Mouse (Mus musculus) T-helper 1 cell (primary cell): Measurements from ENCODE around the gene Rragd.

ENCODE experiments used
- in situ Hi-C: fragments of 300-600 bp; cut with MboI, MseI; formaldehyde crosslinking; loops from one replicate; pipeline ENCODE4 v1.15.1; 2025; ENCODE audit warnings: high pct_unique_total_duplicates

Gene Rragd

DNA sequence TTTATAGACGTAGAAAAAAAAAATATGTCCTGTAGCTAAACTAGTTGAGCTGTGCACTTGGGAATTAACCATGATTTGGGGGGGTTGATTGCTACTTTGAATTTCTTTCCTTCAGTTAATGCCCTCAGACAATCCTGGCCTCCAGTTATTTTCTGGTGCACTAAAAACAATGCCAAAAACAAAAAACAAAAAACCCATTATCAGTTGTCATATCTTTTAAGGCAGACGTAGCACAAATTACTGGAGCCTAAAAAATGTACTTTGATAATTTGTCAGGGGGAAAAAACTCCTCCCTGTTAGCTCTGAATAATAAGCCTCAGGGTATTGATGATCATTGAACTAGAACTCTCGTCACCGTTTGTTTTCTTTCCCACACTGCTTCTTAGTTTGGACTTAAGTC is 49.2 kb downstream of the Rragd start:
- in situ Hi-C loops = no loop called here

DNA sequence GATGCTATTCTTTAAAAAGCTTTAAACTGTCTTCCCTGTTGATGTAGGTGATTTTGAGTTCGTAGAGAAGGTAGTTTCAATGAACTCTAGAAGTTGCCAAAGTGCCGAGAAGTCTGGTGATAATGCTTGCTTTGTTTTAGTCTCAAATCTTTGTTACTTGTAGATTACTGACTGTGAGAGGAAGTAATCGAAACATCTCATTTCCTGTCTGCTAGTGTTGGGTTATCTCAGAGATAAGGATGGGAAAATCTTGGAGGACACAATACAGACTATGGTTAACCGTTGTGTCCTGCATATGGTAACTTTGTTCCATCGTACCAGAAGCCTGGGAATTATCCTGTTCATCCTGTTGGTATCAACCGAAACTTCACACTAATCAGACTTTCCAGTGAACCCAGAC is 50.7 kb downstream of the Rragd start:
- in situ Hi-C loops = no loop called here

DNA sequence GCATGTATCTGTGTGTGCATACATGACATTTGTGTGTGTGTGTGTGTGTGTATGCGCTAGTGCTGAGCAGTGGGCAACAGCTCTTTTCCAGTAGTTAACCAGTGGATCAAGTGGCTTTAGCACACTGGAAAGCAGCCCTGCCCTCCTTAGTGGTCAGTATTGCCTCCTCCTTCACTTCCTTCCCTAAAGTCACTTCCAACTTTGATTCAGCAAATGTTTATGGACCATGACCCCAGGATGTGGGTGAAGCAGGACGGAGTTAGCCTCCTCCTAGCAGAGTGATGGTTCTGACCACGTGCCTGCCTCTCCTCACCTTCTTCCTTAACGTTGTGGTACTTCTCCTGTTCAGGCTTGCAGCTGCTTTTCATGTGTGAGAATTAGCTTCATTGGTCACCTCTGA is 57.0 kb downstream of the Rragd start:
- in situ Hi-C loops = no loop called here

DNA sequence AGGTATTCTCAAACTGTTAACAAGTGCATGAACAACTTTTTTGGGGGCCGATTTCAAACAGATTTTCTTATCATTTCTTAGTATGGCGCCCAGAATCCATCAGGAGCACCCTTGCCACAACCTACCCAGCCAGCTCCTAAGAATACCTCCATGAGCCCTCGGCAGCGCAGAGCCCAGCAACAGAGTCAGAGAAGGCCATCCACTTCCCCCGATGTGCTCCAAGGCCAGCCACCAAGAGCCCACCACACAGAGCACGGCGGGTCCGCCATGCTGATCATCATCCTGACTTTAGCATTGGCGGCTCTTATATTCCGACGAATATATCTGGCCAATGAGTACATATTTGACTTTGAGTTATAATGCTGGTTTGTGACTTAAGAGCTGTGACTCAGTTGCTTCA is 66.8 kb downstream of the Rragd start:
- in situ Hi-C loops = no loop called here

DNA sequence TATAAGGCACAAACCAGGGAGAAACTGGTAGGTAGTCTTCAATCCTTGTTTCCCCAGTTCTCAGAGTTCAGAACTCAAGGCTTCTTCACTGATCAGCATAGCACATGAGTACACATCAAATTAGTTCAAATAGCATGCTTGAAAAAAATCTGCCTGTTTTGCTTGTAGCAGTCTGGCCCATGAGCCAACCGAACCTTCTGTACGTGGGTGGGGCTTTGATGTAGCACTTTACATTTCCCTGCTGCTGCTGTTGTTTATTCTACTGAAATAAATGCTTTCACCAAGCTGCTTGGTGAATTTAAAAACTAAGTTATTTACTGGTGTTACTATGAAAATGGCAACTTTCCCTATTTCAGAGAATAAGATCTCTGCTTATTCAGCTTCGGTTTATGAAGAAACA is 69.2 kb downstream of the Rragd start:
- in situ Hi-C loops = no loop called here

DNA sequence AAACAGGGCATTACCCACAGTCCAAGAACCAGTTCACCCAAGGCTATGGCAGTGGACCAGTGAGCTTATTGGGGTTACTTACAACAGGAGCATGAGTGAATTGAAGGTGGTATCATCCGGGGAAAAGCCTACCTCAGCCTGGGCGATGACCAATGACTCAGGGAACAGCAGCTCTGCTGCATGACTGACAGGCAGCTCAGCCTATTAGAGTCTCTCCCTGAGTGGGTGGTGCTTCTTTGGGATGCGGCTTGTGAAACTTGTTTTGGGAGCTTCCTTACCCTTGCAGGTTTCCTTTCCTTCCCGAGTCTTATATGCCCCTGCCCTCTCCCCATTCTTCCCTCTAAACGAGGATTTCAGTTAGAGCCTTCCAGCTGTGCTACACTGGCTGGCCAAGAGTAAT is 69.8 kb downstream of the Rragd start:
- in situ Hi-C loops = no loop called here

DNA sequence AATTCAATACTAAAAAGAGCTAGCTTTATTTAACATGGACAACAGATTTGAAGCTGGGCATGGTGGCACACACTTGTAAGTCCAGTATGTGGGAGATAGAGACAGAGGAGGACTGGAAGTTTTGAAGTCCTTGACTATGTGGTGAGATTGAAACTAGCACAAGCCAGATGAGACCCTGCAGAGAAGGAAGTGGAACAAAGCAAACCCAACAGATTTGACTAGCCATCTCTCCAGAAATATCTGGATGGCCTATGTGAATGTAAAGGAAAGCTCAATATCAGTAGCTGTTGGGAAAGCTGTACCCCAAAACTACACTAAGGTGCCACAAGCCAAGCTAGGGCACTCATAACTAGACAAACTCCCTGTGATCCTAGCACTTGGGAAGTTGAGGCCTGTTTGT is 71.6 kb downstream of the Rragd start:
- in situ Hi-C loops = no loop called here

DNA sequence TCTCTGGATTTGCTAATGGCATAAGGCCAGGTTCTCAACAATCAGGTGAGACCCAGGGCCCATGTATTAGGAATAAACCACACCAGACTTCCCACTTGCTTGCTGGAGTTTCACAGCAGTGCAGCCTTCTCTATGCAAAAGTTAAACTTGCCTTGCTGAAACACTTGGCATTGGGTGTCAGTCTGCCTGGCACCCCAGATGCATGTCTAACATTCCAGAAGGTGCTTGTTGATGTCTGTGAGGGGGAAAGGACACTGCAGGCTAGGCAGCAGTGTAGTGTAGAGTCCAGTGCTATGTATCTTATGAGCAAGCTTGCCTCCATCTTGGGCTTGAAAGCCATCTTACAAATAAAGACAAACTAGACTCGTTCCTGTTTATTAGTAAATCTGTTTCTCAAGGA is 73.5 kb downstream of the Rragd start:
- in situ Hi-C loops = no loop called here

DNA sequence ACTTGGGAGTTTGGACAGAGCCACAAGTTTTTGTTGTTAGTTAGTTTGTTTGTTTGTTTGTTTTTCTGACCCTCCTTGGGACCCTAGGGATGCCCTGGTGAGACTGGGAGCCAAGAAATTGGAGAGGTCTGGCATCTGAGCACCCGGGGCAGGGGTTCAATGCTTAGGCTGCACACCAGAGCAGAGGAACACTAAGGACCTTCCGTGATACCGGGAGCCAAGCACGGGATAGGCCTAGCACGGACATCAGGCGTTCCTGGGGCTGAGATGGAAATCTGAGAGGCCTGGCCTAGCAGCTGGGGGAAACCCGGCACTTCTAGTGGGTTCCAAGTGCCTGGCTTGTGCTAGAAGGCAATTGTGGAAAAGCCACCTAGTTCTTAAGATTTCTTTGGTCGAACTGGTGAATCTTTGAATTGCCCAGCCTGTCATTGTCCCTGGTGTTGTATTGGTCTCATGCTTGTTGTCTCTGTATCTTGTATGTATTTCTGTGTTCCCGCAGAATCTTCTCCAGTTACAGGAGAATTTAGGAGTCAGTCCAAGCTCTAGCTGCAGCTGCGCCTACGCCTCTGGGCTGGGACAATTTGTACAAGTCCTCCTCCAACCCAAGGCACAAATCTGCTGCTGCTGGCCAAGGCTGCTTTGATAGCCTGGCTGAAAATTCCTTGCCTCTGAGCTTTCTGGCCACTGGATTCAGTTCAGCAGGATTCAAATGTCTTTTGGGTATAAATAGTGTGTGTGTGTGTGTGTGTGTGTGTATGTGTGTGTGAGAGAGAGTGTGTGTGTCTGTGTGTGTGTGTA is 75.3 kb downstream of the Rragd start:
- in situ Hi-C loops = no loop called here

DNA sequence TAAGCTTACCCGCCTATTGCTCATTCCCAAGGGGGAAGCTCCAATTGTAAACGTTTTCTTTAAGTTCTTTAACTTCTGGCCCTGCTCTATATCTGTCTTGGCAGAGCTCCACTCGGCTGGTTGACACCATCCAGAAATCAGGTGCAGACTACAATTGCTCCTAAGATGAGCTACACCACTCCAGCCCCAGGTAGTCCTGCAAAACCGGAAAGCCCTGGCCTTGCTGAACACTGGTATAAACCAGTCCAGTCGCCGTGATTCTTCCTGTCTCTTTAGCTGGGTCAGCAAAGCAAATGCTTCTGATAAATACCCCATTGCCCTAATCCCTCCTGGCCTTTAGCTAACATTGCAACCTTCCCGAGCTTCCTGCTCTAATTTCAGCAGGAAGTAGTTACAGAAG is 78.3 kb downstream of the Rragd start:
- in situ Hi-C loops = no loop called here

DNA sequence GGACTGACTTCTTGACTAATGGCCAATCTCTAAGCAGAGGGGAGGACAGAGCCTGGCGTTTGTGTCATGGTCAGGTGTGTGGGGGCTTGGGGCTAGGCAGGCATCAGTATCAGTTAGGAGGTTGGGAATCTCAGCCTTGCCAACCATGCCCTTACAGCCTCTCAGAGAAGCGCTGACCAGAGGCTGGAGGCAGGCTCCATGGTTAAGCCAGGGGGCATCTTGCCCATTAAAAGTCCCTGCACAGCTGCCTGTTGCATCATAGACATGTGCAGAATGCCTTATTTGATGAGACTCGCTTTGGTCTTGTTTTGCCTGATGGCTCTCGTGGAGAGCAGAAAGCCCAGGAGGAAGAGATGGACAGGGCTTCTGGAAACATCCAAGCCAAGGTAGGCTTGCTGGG is 80.1 kb downstream of the Rragd start, which contains the start of gene Gabrr2:
Gene Gabrr2 (plus strand): TSS at position 19 of the 400 bp plus-strand sequence.
- in situ Hi-C loops = no loop called here

DNA sequence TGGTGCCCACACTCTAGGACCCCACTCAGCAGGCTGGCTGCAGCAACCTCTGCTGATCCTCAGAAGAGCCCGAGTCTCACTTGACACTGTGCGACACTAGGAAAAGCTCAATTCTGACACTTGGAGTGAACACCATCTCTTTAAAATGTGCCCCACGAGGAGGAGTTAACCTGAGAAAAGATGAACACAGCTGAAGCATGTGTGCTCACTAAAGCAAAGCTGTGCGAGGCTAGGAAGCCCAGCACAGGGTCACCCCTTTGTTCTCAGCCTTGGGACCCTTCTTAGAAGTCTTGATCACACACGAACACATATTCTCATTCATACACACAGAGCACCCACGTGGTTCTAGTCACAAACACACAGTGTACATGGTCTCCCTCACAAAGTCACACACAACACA is 82.1 kb downstream of the Rragd start:
- in situ Hi-C loops = no loop called here

DNA sequence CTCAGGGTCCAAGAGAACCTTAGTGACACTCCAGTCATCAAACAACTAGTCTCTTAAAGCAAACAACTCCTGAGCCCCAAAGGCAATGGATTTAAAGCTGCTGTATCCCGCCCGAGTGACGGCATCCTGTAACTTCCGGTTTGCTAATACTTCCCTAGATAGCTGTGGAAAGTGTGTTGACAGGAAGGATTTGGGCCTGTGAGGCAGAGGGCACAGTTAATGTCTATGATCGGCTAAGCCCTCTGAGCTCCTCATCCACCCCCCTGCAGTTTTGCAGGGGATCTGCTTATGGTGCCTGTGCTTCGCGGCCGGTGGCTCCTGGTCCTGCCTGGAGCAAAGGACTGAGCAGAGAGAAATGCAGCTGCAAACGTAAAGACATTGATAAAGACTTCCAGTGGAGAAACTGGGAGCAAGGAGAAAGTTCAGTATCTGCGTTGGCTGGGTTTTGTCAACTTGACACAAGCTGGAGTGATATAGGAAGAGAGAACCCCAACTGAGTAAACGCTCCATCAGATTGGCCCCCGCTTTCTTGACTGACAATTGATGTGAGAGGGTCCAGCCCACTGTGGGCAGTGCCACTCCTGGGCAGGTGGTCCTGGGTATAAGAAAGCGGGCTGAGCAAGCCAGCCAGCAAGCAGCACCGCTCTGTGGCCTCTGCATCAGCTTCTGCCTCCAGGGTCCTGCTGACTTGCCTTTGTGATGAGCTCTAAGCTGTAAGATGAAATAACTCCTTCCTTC is 83.6 kb downstream of the Rragd start:
- in situ Hi-C loops = no loop called here

DNA sequence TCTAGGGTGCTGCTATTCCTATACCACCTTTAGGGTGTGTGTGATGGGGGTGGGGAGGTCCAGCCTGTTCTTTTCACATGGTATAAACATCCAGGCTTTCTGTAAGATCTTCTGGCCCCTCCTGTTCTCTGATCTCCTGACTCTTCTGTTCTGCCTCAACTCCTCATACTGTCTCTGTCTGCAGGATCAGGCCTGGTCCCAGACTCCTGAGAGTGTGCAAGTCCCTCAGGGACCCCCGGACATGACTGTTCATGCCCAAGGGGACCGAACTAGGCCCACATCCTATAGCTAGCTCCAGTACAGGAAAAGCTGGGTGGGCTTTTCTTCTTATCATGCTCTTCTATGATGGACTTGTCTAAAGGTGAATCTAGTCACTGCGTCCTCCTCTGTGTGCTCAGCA is 84.5 kb downstream of the Rragd start:
- in situ Hi-C loops = no loop called here

DNA sequence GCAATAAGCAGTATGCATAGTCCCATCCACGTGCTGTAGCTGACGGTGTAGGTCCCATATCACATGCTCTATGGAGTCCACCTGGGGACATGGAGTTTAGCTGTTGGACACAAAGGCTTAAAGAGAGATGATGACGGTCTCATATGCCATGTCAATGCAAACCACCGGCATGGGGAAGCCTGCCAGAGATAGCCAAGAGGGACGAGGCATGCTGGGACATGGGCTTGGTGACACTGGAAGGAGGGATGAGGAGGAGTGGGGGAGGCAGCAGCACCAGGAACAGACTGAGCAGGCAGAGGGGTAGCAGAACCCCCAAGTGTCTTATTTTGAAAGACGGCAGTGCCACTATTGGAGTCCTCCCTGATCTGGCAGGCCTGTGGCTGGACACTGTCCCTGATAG is 85.0 kb downstream of the Rragd start:
- in situ Hi-C loops = no loop called here

DNA sequence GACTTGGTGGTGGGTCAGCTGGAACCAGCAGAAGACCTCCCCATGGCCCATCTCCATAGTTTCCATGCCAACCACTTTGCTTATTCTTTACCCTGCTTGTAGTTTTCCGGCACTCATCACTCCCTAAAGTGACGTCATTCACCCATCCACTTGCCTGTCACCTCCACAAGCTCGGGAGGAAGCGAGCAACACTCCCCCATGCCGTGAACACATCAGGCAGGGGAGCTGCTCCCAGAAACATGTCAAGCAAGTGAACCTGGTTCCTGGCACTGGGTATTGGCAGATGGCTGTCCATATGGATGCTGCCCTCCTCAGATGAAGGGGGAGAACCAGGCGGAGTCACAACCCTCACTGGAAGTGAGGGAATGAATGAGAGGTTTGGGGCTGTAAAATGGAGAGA is 86.1 kb downstream of the Rragd start:
- in situ Hi-C loops = no loop called here

DNA sequence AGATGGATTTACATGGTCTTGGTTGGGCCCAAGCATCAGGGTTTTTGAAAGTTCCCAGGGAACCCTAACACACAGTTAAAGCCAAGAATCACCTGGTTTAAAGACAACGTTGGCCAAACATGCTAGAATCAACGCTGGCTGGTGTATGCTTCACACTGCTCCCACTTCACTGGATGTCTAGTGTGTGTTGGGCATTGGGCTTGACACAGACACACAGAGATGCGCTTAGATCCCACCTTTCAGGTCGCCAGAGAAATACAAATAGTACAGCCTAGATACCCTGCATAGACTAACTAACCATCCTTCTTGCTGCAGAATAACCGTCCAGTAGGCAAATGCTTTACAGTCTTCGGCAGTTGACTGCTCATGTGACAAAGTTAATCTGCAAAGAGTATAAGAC is 87.5 kb downstream of the Rragd start:
- in situ Hi-C loops = no loop called here

DNA sequence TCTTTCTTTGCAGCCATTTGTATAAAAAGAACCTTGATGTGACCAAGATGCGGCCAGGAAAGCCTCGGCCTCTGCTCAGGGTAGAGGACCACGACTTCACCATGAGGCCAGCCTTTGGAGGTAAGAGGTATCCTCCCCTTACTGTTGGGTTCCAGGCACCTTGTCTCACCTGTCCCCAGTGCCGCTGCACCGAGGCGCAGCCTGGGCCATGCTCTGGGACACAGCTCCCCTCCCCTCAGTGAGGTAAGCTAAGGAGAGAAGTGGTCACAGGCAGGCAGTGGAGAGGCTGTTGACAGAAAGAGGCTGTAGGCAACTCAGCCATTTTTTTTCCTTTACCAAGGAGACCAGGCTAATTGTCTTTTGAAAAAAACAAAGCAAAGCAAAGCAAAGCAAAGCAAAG is 88.5 kb downstream of the Rragd start:
- in situ Hi-C loops = no loop called here
